Mouse (Mus musculus): ENCODE results near the gene Mea1. TPM values are rescaled to one million over a fixed set of nuclear protein-coding genes. Genes with fewer than 3 reads are reported as not detected.
A peak's percentile ranks its signal among the peaks of the same experiment; 100 is the strongest.

Mea1 gene
- polyA plus RNA-seq, 1 experiment from 2014 or later, result 279 TPM

DNA sequence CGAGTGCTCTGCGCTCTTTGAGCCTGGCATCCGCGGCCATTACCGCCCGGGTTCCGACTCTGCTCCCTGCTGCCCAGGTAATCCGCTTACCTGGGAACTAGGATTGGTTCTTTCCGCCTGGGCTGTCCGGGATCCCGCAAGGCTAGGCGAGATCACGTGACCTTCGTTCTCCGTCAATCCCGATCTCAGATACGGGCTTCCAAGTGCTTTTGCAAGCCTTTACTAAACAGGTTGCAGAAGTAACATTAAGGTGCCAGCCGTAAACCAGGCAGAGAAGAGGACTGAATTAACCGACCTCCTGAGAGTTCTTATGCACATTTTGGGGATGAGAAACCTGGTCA lies 32.3 kb upstream of the Mea1 start:
- Histone ChIP-seq H3K4me1 (replicated peaks; ENCODE audit: control insufficient read depth, insufficient read depth, low read length) (peaks cover 31% of the 10 kb centered on the region), H3K36me3 (replicated peaks; ENCODE audit: control insufficient read depth, insufficient read depth) (peaks cover 21% of the 10 kb centered on the region), H3K4me3 (replicated peaks; ENCODE audit: low read length) (peak overlapping the region; percentile 59), H3K9ac (peak overlapping the region; percentile 86), H3K4me2 (replicated peaks) (peak overlapping the region; percentile 69), H3K9me3 (ENCODE audit: control insufficient read depth, low read length) (no peaks in the 10 kb centered on the region), H3K27me3 (ENCODE audit: control insufficient read depth, insufficient read depth, low read length) (no peaks in the 10 kb centered on the region), H3K27ac (peak overlapping the region; percentile 93)
- no peak; the same call in 1 of the 2 replicates for ATAC-seq (ENCODE audit: low FRiP score)
- WGBS, result under 1% methylated on average over 19 of the region's 19 CpGs
- no peak for DNase-seq (ENCODE audit: low spot score)

DNA sequence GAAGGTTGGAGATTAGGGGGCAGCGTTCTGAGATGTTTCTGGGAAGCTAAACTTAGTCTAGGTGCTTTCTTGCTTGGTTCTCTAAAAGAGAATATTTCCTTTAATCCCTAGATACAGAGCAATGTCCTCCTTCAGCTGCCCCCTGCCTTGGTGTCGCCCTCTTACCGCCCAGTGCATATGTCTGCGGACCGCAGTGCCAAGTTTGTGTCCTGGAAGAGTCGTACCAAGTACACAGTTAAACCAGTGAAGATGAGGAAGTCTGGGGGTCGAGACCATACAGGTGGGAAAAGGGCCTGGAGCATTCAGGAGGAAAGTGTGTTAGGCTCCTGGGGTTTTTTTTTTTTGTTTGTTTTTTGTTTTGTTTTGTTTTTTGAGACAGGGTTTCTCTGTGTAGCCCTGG lies 31.3 kb upstream of the Mea1 start:
- Histone ChIP-seq H3K27ac (no peak overlapping the region), H3K4me3 (replicated peaks; ENCODE audit: low read length) (no peak overlapping the region), H3K9me3 (ENCODE audit: control insufficient read depth, low read length) (no peaks in the 10 kb centered on the region), H3K4me1 (replicated peaks; ENCODE audit: control insufficient read depth, insufficient read depth, low read length) (peaks cover 40% of the 10 kb centered on the region), H3K4me2 (replicated peaks) (no peak overlapping the region; the same call in 1 of the 2 replicates), H3K27me3 (ENCODE audit: control insufficient read depth, insufficient read depth, low read length) (no peaks in the 10 kb centered on the region), H3K9ac (no peak overlapping the region), H3K36me3 (replicated peaks; ENCODE audit: control insufficient read depth, insufficient read depth) (peaks cover 12% of the 10 kb centered on the region)
- 95% methylated on average over 7 of the region's 7 CpGs for WGBS
- DNase-seq (ENCODE audit: low spot score) (no peak), ATAC-seq (ENCODE audit: low FRiP score) (no peak)

DNA sequence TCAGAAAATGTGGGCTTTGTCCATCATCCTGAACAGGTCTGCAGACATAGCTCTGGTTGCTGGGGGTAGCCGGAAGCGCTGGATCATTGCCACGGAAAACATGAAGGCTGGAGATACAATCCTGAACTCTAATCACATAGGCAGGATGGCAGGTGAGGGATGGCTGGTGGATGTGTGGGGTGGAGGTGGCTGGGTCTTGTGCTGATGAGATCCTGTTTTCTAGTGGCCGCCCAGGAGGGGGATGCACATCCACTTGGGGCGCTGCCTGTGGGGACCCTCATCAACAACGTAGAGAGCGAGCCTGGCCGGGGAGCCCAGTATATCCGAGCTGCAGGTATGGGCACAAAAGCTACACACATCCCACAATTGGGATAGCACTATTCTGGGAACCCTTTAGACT lies 30.2 kb upstream of the Mea1 start:
- ATAC-seq (ENCODE audit: low FRiP score), result no peak
- Histone ChIP-seq H3K9me3 (ENCODE audit: control insufficient read depth, low read length) (no peaks in the 10 kb centered on the region), H3K9ac (no peak overlapping the region), H3K4me1 (replicated peaks; ENCODE audit: control insufficient read depth, insufficient read depth, low read length) (peaks cover 42% of the 10 kb centered on the region), H3K4me2 (replicated peaks) (no peak overlapping the region), H3K4me3 (replicated peaks; ENCODE audit: low read length) (no peak overlapping the region), H3K36me3 (replicated peaks; ENCODE audit: control insufficient read depth, insufficient read depth) (peaks cover 15% of the 10 kb centered on the region), H3K27me3 (ENCODE audit: control insufficient read depth, insufficient read depth, low read length) (no peaks in the 10 kb centered on the region), H3K27ac (no peak overlapping the region)
- 93% methylated on average over 9 of the region's 9 CpGs for WGBS
- no peak for DNase-seq (ENCODE audit: low spot score)

DNA sequence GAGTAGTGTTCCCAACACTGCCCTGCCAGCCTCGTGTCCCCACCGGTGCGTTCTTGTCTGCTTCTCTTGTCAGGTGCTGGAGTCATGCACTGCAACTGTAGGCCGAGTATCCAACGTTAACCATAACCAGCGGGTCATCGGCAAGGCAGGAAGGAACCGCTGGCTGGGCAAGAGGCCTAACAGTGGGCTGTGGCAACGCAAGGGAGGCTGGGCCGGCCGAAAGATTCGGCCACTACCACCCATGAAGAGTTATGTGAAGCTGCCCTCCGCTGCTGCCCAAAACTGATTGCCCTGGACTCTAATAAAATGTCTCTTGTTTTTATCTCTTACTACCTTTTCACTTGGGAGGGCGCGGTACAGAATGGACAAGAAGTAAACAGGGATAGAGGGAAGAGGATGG lies 28.8 kb upstream of the Mea1 start:
- Histone ChIP-seq H3K9me3 (ENCODE audit: control insufficient read depth, low read length) (no peaks in the 10 kb centered on the region), H3K27ac (peak overlapping the region; percentile 93), H3K9ac (peak overlapping the region; percentile 94), H3K4me3 (replicated peaks; ENCODE audit: low read length) (peak overlapping the region; percentile 62), H3K4me1 (replicated peaks; ENCODE audit: control insufficient read depth, insufficient read depth, low read length) (peaks cover 35% of the 10 kb centered on the region), H3K36me3 (replicated peaks; ENCODE audit: control insufficient read depth, insufficient read depth) (peaks cover 29% of the 10 kb centered on the region), H3K27me3 (ENCODE audit: control insufficient read depth, insufficient read depth, low read length) (no peaks in the 10 kb centered on the region), H3K4me2 (replicated peaks) (peak overlapping the region; percentile 83)
- DNase-seq (ENCODE audit: low spot score) (no peak), ATAC-seq (ENCODE audit: low FRiP score) (no peak)
- WGBS, result 38% methylated on average over 15 of the region's 15 CpGs

GRCm38 (mm10) chr17:46650232-46651031 lies 28.2 kb upstream of the Mea1 start, which contains the start of gene Cul7:
Cul7 (plus strand) TSS chr17:46650337.
- WGBS, result under 1% methylated on average over 55 of the region's 58 CpGs
- peaks cover 32% of the 10 kb centered on the region for H3K4me1 ChIP-seq (replicated peaks; ENCODE audit: control insufficient read depth, insufficient read depth, low read length)

DNA sequence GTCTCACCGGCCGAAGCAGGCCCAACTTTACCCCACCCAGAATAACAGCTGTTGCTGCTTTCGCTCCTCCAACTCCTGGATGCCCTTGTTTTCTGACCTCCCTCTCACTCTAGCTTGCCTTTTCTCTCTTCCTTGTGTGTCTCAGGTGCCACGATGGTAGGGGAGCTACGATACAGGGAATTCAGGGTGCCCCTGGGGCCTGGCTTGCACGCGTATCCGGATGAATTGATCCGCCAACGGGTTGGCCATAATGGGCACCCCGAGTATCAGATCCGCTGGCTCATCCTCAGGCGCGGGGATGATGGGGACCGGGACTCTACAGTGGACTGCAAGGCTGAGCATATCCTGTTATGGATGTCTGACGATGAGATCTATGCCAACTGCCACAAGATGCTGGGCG lies 27.3 kb upstream of the Mea1 start:
- peak overlapping the region; percentile 83 for H3K4me2 ChIP-seq (replicated peaks)
- no peak for DNase-seq (ENCODE audit: low spot score)

More at GRCm38 (mm10) chr17:46650232-46651031, 28.2 kb upstream of the Mea1 start, which contains the start of gene Cul7:
- Histone ChIP-seq H3K27ac (peak within 1 kb of the TSS; percentile 93), H3K9me3 (ENCODE audit: control insufficient read depth, low read length) (no peaks in the 10 kb centered on the region), H3K36me3 (replicated peaks; ENCODE audit: control insufficient read depth, insufficient read depth) (peaks cover 31% of the 10 kb centered on the region), H3K27me3 (ENCODE audit: control insufficient read depth, insufficient read depth, low read length) (no peaks in the 10 kb centered on the region), H3K9ac (peak within 1 kb of the TSS; percentile 94), H3K4me3 (replicated peaks; ENCODE audit: low read length) (peak within 1 kb of the TSS; percentile 62), H3K4me2 (replicated peaks) (peak within 1 kb of the TSS; percentile 83)
- ATAC-seq (ENCODE audit: low FRiP score), result peak; percentile 94
- peak; percentile 88 for DNase-seq (ENCODE audit: low spot score)

DNA sequence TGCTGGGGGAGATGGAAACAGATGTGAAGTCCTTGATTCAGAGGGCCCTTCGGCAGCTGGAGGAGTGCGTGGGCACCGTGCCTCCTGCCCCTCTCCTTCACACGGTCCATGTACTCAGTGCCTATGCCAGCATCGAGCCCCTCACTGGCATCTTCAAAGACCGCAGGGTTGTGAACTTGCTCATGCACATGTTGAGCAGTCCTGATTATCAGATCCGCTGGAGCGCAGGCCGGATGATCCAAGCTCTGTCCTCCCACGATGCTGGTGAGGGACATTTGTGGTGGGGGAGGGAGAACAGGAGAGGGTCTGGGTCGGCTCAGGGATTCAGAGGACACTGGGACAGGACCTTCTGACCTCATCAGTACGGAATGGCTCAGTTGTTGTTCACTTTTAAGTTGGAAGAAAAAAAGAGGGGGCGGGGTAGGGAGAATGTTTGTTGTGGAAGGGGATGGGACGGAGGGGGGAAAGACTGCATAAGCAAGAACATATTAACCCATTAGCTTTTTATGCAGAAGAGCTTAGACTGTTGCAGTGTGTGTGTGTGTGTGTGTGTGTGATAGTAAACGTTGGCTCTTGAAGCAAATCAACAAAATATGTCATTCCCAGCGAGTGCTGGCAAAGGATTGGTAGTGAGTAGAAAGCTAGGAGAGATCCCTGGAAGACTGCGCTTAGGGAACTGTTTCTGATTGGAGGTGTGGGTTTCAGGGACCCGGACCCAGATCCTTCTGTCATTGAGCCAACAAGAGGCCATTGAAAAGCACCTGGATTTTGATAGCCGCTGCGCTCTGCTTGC lies 26.6 kb upstream of the Mea1 start:
- Histone ChIP-seq H3K9me3 (ENCODE audit: control insufficient read depth, low read length) (no peaks in the 10 kb centered on the region), H3K4me3 (replicated peaks; ENCODE audit: low read length) (peak overlapping the region; percentile 62), H3K27ac (no peak overlapping the region), H3K27me3 (ENCODE audit: control insufficient read depth, insufficient read depth, low read length) (no peaks in the 10 kb centered on the region), H3K36me3 (replicated peaks; ENCODE audit: control insufficient read depth, insufficient read depth) (peaks cover 46% of the 10 kb centered on the region), H3K4me2 (replicated peaks) (peak overlapping the region; percentile 83), H3K4me1 (replicated peaks; ENCODE audit: control insufficient read depth, insufficient read depth, low read length) (peaks cover 27% of the 10 kb centered on the region), H3K9ac (peak overlapping the region; percentile 94)
- 78% methylated on average over 20 of the region's 20 CpGs for WGBS
- ATAC-seq (ENCODE audit: low FRiP score) (no peak), DNase-seq (ENCODE audit: low spot score) (no peak)

More for the DNA sequence above, 27.3 kb upstream of the Mea1 start:
- peaks cover 40% of the 10 kb centered on the region for H3K36me3 ChIP-seq (replicated peaks; ENCODE audit: control insufficient read depth, insufficient read depth)
- peak overlapping the region; percentile 94 for H3K9ac ChIP-seq
- H3K27ac ChIP-seq, result peak overlapping the region; percentile 93
- H3K27me3 ChIP-seq (ENCODE audit: control insufficient read depth, insufficient read depth, low read length), result no peaks in the 10 kb centered on the region
- peaks cover 32% of the 10 kb centered on the region for H3K4me1 ChIP-seq (replicated peaks; ENCODE audit: control insufficient read depth, insufficient read depth, low read length)
- 73% methylated on average over 17 of the region's 17 CpGs for WGBS
- H3K4me3 ChIP-seq (replicated peaks; ENCODE audit: low read length), result peak overlapping the region; percentile 62
- H3K9me3 ChIP-seq (ENCODE audit: control insufficient read depth, low read length), result no peaks in the 10 kb centered on the region
- ATAC-seq (ENCODE audit: low FRiP score), result no peak

DNA sequence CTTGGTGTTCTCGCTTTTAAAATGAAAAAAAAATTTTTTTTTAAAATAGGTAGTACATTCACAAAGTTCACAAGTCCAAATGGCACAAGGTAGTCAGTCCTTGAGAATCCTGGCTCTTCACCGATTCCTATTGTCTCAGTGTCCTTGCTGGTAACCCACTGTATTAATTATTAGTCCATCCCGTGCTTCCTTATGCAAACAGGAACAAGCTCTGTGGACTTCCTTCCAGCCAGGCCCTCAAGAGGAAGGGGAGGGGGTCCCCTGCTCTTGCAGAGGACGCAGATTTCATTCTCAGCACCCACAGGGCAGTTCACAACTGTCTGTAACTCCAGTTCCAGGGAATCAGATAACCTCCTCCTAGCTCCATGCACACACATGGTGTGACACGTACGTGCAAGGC lies 22.5 kb upstream of the Mea1 start:
- no peak overlapping the region for H3K4me2 ChIP-seq (replicated peaks)
- peaks cover 82% of the 10 kb centered on the region for H3K36me3 ChIP-seq (replicated peaks; ENCODE audit: control insufficient read depth, insufficient read depth)
- no peaks in the 10 kb centered on the region for H3K27me3 ChIP-seq (ENCODE audit: control insufficient read depth, insufficient read depth, low read length)
- 94% methylated on average over 6 of the region's 6 CpGs for WGBS
- no peak overlapping the region for H3K9ac ChIP-seq
- H3K4me3 ChIP-seq (replicated peaks; ENCODE audit: low read length), result no peak overlapping the region
- peaks cover 14% of the 10 kb centered on the region for H3K4me1 ChIP-seq (replicated peaks; ENCODE audit: control insufficient read depth, insufficient read depth, low read length)
- ATAC-seq (ENCODE audit: low FRiP score), result no peak
- H3K9me3 ChIP-seq (ENCODE audit: control insufficient read depth, low read length), result no peaks in the 10 kb centered on the region
- DNase-seq (ENCODE audit: low spot score), result no peak
- no peak overlapping the region for H3K27ac ChIP-seq

DNA sequence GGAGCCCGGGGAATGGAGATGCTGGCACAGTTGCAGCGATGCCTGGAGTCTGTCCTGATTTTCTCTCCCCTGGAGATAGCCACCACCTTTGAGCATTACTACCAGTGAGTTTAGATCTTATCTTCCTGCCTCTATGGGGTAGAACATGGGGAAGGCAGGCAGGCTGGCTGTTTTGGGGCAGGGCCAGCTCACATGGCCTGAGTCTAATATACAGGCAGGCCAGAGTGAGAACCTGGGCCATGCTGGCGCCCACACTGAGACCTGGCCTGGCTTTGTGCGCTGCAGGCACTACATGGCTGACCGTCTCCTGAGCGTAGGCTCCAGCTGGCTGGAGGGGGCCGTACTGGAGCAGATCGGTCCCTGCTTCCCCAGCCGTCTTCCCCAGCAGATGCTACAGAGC lies 17.2 kb upstream of the Mea1 start:
- H3K27ac ChIP-seq, result no peak overlapping the region
- H3K9me3 ChIP-seq (ENCODE audit: control insufficient read depth, low read length), result no peaks in the 10 kb centered on the region
- no peak overlapping the region for H3K4me3 ChIP-seq (replicated peaks; ENCODE audit: low read length)
- peaks cover 99% of the 10 kb centered on the region for H3K36me3 ChIP-seq (replicated peaks; ENCODE audit: control insufficient read depth, insufficient read depth)
- ATAC-seq (ENCODE audit: low FRiP score), result no peak
- DNase-seq (ENCODE audit: low spot score), result no peak
- H3K4me1 ChIP-seq (replicated peaks; ENCODE audit: control insufficient read depth, insufficient read depth, low read length), result no peaks in the 10 kb centered on the region
- H3K27me3 ChIP-seq (ENCODE audit: control insufficient read depth, insufficient read depth, low read length), result no peaks in the 10 kb centered on the region
- no peak overlapping the region for H3K9ac ChIP-seq
- WGBS, result 94% methylated on average over 9 of the region's 9 CpGs
- no peak overlapping the region for H3K4me2 ChIP-seq (replicated peaks)

All from hindbrain, embryonic 14.5 days (tissue).